Mouse (Mus musculus) neural tube, embryonic 10.5 days (tissue): ENCODE measurements around the gene Zbtb6.

Experiments used
- DNase-seq: peaks from one replicate; pipeline ENCODE4 v3.0.0-alpha.2; 2017; ENCODE audit warnings: low spot score; ENCODE audit errors: extremely low spot score

The Zbtb6 gene

GRCm38 (mm10) chr2:37442611-37443591 is at the start of gene Zbtb6, which contains the start of the genes Zbtb26 and Rabgap1:
Gene Zbtb6, minus strand, starts transcription at chr2:37443171.
Gene Zbtb26, minus strand, starts transcription at chr2:37443135.
Gene Rabgap1, plus strand, starts transcription at chr2:37443279.
- peak; percentile 96 for DNase-seq

GRCm38 (mm10) chr2:37488956-37489355 is 46.0 kb upstream of the Zbtb6 start:
- no peak for DNase-seq

DNA sequence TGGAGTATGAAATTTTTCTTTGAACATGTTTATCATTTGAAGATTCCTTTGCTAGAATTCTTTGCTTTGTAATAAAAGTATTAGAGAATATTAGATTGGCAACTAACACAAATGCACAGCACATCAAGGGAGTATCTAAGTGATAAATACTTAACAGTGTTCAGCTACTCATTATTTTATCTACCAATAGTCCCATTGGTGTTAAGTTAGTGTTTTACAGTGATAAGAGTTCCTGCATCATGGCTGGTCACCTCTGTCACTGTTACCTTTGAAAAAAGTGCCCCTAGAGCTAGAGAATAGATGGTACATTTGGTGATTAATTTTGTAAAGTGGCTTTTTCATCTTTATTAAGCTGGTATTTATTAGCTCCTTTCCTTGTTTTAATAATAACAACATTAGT is 43.4 kb upstream of the Zbtb6 start:
- DNase-seq = no peak

GRCm38 (mm10) chr2:37485370-37485769 is 42.4 kb upstream of the Zbtb6 start:
- DNase-seq = no peak

DNA sequence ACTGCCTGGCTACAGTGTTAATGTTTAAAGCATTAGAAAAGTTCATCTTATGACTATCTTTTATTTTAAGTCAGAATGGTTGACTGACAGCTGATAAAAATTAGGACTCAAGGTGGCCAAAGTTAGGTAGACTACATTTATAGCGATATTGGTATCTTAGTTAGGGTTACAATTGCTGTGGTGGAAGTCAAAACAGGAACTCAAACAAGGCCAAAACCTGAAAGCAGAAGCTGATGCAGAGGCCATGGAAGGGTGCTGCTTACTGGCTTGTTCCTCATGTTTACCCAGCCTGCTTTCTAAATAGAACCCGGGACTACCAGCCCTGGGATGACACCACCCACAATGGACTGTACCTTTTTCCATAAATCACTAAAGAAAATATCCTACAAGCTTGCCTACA is 41.2 kb upstream of the Zbtb6 start:
- no peak for DNase-seq

DNA sequence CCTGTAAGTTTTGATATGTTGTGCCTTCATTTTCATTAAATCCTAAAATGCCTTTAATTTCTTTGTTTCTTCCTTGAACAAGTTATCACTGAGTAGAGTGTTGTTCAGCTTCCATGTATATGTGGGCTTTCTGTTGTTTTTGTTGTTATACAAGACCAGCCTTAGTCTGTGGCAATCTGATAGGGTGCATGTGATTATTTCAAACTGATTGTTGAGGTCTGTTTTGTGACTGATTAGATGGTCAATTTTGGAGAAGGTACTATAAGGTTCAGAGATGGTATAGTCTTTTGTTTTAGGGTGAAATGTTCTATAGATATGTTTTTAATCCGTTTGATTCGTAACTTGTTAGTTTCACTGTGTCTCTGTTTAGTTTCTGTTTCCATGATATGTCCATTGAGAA is 37.1 kb upstream of the Zbtb6 start:
- DNase-seq = no peak

DNA sequence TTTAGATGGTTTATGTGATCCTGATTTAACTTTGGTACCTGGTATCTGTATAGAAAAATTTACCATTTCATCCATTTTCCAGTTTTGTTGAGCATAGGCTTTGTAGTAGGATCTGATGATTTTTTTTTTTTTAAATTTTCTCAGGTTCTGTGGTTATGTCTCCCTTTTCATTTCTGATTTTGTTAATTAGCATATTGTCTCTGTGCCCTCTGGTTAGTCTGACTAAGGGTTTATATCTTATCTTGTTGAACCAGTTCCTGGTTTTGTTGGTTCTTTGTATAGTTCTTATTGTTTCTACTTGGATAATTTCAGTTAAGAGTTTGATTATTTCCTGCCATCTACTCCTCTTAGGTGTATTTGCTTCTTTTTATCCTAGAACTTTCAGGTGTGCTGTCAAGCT is 36.6 kb upstream of the Zbtb6 start:
- DNase-seq = no peak

DNA sequence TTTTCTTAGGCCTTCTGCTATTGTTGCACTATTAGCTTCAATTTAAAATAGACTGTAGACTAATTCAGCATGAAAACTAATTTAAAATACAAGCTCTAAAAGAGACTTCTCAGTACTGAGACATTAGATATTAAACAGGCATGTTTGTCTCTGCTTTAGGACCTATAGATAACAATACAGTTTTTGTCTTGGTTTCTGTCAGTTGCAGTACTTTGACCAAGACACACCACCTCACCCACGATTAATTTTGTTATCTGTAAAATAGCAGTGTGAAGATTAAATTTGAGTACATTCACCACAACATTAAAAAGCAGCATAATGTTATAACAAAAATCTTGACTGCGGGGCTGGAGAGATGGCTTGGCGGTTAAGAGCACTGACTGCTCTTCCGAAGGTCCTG is 23.3 kb upstream of the Zbtb6 start:
- DNase-seq = no peak

DNA sequence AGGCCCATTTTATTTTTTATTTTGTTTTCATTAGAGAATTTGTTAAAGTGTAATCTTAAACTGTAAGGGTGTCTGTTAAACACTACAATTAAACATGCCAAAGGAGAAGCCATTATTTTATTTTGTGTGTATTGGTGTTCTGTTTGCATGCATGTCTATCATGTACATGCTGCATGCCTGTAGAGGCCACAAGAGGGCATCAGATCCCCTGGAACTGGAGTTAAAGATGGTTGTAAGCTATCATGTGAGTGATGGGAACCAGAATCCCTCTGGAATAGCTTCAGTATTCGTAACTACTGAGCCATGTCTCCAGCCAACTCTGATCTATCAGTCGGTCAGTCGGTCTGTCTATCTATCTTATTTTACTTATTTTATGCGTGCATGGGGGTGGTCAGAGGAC is 17.7 kb upstream of the Zbtb6 start:
- DNase-seq = no peak

DNA sequence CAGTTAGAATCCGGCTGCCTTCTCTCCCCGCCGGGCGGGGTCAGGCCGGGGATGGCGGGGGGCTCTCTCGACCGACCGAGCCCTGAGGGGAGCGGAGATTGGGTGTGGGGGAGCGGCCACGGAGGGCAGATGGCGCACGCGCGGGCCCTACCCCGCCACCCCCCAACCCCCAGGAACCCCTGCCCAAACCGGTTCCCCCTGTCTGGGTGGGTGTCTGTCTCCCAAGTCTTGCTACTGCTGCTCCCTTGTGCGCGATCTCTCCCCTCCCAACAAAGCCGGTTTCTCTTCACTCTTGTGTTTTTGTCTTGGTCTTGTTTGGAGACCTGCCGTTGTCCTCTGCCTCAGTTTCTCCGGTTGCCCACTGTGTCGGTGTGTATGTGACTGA is 9.4 kb upstream of the Zbtb6 start:
- DNase-seq = no peak

DNA sequence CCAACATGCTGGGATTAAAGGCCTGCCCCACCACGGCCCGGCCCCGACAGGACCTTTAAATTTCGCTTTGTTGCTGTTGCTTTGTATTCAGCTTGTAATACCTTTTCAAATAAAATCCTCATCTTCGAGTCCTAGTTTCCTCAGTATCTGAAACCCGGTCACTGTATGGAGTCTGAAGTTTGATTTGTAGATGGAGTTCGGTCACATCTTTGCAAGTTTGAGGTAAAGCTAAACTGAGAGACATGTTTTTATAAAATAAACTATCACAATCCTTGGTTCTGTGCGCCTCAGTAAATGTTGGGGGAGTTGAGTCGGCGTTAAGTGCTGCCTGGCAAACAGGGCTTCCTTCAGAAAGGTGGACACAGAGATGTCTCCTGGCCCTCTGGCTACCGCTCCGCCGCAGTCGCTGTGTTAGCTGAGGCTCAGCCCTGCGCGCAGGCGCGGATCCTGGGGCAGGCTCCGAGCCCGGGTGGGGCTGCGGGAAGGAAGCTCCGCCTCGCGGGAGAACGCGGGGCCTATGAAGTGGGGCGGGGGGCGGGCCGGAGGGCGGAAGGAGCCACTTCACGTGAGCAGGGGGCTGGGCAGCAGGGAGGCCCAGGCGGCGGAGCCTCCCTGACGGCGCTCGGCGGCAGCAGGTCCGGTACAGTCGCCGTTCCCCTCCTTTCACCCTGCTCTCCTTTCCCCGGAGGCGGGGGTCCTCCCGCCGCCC is 8.8 kb upstream of the Zbtb6 start:
- peak; percentile 91 for DNase-seq

DNA sequence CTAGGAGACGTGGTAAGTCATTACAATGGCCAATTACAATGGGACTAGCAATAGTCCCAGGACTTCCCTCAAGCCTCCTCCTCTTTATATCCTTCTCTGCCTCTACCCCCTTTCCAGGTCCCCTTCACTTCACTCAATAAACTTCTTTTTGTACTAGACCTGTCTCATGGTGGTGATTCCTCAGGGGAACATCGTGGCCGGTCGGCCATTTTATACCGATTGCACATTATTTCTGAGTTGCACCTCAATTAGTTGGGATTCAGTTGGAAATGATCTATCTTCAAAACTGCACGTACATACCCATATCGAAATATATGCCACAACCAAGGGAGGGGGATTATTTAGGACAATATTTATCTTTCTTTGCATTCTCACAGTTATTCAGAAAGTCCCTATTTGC is 11.4 kb downstream of the Zbtb6 start:
- DNase-seq = peak; percentile 16

GRCm38 (mm10) chr2:37430593-37431464 is 12.1 kb downstream of the Zbtb6 start:
- peak; percentile 87 for DNase-seq

DNA sequence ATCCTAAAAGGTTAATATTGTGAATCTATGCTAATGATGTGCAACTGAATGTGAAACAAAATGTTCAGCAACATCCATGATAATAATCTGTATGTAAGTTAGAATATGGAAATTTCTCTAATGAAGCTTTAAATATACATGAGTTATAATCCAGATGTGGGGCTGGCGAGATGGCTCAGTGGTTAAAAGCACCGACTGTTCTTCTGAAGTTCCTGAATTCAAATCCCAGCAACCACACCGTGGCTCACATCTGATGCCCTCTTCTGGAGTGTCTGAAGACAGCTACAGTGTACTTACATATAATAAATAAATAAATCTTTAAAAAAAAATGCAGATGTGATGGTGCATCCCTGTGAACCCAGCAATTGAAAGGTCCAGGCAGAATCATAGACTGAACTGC is 19.3 kb downstream of the Zbtb6 start:
- no peak for DNase-seq

DNA sequence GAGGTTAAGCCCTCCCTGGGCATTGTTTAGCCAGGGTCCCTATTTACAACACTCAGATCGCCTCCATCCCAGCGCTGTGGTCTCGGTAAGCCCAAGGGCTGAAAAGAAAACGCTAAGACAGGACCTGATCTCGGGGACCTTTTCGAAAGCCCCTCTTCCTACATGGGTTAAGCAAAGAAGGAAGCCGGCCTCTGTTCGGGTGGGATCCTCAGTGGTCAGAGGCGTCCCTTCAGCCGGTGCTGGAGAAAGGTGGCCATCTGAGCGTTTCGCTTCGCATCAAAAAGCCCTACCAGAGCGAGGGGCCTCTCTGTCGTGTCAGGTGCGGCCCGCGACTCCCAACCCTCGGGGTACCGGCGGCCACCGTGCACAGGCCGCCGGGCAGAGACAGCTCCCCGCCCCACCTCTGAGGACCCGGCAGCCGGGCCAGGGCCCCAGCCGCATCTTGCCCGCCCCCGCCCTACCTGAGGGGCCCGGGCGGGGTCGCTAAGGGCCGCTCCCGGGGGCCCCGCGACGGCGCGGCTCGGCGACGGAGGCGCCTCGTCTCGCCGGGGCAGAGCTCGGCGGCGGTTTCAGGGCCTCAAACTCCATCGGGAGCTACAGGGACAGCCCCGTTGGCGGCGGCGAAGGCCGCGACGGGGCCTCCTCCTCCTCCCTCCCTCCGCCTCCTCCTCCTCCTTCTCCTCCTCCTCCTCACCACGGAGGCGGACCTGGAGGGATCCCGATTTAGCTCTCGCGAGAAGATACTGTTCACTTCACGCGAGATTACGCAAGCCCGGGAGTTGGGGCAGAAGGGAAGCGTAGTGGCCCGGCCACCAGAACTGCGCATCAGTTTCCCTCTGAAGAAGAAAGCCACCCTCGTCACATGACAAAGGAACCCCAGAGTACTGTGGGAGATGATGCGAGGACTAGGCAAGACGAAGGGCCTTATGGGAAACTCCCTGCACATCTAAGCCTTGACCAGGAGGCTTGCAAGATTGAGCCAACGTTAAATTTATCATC is 20.4 kb downstream of the Zbtb6 start, which contains the start of gene Rc3h2:
TSS of gene Rc3h2 (minus strand) at position 598 of the 999 bp plus-strand sequence.
- peak; percentile 94 for DNase-seq

GRCm38 (mm10) chr2:37421903-37422302 is 21.1 kb downstream of the Zbtb6 start:
- DNase-seq = no peak

DNA sequence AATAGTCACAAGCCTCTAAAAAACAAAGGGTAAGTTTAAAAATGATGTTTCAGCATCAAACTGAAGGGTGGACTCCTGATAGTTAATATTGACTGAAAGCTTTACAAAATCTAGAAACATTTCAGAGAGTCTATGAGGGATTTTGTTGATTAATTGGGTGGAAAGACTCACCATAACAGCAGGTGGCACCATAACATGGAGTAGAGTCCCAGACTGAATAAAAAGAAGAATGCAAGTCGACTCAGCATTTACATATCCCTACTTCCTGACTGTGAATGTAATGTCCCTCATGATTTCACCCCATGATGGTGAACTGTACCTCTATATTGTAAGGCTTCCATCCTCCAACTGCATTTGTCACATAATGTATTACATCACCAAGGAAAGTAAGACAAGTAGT is 47.4 kb downstream of the Zbtb6 start:
- no peak for DNase-seq

- no peak for DNase-seq
Measured at GRCm38 (mm10) chr2:37382921-37383320, 60.0 kb downstream of the Zbtb6 start.

DNA sequence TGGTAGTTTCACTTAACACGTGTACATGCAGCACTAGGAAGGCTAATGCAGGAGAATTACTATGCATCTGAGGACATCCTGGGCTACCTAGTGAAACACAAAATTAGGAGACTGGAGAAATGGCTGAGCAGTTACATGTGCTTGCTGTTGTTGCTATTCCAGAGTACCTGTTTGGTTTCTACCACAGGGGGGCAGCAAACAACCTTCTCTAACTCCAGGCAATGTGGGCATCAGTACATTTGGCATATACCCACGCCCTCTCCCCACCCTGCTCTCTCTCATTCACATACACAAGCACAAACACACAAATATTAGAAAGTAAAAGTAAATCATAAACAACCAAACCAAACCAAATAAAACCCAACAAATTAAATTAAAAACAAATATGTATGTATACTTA is 62.8 kb downstream of the Zbtb6 start:
- peak; percentile 29 for DNase-seq

GRCm38 (mm10) chr2:37376018-37376417 is 67.0 kb downstream of the Zbtb6 start:
- DNase-seq = no peak
